Mouse (Mus musculus): ENCODE data around the gene Jmjd8.

The Jmjd8 gene

DNA sequence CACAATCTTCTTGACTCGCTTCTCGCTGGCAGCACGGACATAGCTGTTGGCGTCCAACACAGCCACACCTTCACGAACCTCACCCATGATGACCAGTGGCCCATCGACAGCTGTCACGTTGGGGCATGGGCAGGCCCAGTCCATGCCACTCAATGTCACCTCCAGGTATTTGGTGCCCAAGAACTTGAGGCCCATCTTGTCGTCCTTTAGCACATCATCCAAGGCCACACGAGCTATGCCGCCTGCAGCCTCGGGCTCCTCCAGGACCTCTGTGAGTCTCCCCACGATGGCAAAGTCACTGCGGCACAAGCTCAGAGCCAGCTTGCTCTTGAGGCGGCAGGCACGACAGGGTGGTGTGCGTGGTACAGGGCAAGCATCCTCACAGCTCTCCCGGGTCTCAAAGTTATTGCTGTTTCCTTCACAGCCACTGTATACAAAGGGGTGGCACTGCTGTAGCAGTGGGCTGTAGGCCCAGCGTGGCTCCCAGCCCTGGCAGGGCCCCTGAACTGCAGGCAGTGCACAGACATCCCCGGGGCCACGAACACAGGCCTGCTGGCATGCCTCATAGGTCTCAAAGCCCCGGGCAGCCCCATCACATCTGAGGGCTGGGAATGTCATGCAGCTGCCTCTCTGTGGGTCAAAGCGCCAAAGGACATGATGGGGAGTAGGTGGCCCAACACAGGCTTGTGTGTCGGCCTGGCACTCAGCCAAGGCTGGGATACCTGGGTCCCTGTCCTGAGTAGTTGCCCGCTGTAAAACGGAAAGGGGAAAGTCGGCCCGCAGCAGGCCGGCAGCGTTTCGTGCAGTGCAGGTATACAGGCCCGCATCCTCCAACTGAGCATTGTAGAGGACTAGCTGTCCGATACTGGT is 49.3 kb downstream of the Jmjd8 start:
- no peak for DNase-seq (ENCODE audit: low read depth, low spot score)

- DNase-seq (ENCODE audit: low read depth, low spot score), result no peak
Observed at GRCm38 (mm10) chr17:25878611-25879180, 50.0 kb downstream of the Jmjd8 start.

DNA sequence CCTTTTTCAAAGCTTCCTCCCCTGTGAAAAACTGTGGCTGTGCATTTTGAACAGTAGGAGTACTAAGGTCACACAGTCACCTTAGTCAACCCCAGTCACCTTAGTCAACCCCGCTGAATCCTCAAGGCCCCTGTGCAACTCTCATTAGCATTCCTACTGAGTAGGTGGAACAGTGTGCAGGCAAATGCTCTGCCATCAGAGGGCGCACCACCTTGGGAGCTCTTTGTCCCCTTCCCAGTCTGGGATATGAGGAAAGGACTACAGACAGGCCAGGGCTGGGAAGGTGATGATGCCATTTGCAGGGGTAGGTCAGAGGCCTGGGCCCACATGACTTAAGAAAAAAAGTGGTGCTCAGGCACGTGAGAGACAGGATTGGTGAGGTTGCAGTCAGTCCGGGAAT is 50.6 kb downstream of the Jmjd8 start:
- DNase-seq (ENCODE audit: low read depth, low spot score), result no peak

DNA sequence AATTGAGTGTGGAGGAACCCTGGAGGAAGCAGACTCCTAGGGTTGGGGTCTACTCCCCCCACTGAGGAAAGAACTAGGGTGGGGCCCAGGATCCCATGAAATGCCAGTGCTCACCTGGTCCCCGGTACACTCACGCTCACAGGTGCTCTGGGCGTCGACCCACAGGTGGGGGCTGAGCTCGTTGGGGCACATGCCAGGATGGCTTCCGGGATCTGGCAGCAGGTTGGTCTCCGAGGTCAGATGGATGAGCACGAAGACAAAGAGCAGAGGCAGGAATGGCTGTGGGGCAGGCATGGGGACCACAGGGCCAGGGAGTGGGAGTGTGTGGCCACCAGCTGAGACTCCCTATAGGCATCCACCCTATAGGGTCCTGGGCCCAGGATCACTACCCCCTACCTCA is 51.1 kb downstream of the Jmjd8 start:
- DNase-seq (ENCODE audit: low read depth, low spot score), result no peak

DNA sequence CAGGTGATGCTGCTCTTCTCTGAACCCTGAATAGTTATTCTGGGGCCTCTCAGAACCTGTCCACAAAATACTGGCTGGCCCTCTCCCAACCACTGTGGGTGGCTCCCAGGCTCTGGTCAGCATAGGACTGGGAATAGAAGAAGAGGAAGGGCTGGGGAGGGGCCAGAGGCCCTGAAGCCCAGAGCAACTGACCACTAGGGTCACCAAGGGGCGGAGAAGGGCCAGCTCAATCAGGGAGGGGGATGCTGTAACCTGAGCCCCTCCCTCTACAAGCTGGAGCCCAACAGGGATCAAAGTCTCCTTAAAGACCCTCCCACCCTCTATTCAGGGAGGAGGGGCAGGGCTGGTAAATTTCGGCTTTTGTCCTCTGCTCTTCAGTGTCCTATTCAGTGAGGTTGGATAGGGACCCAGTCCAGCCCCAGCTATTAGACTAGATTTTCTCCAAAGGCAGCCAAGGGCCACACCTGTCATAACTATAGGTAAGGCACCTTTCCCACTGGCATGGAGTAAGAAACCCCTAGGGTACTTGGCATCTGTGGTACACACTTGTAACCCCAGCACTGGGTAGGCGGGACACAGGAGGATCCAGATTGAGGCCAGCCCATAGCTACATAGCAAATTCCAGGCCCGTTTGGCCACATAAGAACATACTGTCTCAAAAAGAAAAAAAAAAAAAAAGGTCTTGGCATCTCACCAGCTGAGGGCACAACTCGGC is 51.7 kb downstream of the Jmjd8 start, which contains the start of gene Wfikkn1:
Wfikkn1 (minus strand) TSS at position 663 of the 715 bp plus-strand sequence.
- DNase-seq (ENCODE audit: low read depth, low spot score), result no peak

GRCm38 (mm10) chr17:25880913-25881641 is 52.4 kb downstream of the Jmjd8 start:
- no peak for DNase-seq (ENCODE audit: low read depth, low spot score)
